Mouse (Mus musculus): ENCODE measurements at regions not wholly inside any gene's neighbourhood (a gene's known extent, or its start where the extent isn't known, plus 50 kb on each side); places are given as distances from the start of the nearest gene placed in this dataset.
A peak's percentile ranks its signal among the peaks of the same experiment; 100 is the strongest.

DNA sequence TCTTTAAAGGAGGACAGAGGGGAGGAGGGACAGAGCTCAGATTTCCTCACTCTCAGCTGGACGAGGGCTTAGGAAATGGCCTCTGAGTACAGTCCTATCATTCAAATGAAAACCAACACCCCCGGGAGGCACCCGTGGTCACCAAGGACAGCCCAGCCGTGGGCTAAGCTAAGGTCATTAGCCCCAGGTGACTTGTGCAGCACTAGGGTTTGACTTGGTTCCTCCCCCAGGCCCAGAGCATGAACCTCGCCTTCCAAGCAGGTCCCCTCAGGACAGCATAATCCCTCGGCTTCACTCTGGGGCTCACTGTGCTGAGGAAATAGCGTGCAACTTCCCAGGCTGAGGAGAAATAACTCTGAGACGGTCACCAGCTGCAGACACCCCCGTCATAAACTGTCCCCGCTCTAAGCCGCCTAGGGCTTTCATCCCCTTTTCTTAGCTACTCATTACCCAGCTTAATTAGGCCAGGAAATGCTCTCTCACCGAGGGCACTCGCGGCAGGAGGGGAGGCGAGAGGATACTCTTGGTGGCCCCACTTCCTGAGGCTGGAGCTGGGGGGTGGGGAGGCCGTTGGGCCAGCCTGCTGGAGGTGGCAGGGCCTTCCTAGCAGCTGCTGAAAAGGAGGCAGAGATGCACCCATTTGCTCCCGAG is 61.0 kb upstream of the Hdhd5 start:
- no peak for TF ChIP-seq CTCF (IDR thresholded peaks at IDR 0.05; ENCODE audit: low read depth)

GRCm38 (mm10) chr6:120590191-120590590 is 59.1 kb upstream of the Hdhd5 start:
- ATAC-seq: no peak
- WGBS: 83% methylated on average over 2 of the region's 2 CpGs

More for the DNA sequence above, 61.0 kb upstream of the Hdhd5 start:
- Histone ChIP-seq H3K27ac (ENCODE audit: low read depth, low read length) (no peak overlapping the region), H3K4me2 (replicated peaks; ENCODE audit: low read depth) (peak overlapping the region; percentile 37), H3K4me1 (replicated peaks; ENCODE audit: control insufficient read depth, insufficient read depth, low read length) (no peaks in the 10 kb centered on the region; the same call in 1 of the 2 replicates), H3K9ac (ENCODE audit: low read depth, low read length) (no peak overlapping the region), H3K4me3 (ENCODE audit: low read depth, low read length) (no peak overlapping the region), H3K9me3 (ENCODE audit: control insufficient read depth) (no peaks in the 10 kb centered on the region), H3K36me3 (ENCODE audit: control insufficient read depth, insufficient read depth) (no peaks in the 10 kb centered on the region), H3K27me3 (replicated peaks; ENCODE audit: control insufficient read depth, insufficient read depth, low read length) (no peaks in the 10 kb centered on the region)
- 9% methylated on average over 17 of the region's 17 CpGs for WGBS
- peak; percentile 56 for ATAC-seq

DNA sequence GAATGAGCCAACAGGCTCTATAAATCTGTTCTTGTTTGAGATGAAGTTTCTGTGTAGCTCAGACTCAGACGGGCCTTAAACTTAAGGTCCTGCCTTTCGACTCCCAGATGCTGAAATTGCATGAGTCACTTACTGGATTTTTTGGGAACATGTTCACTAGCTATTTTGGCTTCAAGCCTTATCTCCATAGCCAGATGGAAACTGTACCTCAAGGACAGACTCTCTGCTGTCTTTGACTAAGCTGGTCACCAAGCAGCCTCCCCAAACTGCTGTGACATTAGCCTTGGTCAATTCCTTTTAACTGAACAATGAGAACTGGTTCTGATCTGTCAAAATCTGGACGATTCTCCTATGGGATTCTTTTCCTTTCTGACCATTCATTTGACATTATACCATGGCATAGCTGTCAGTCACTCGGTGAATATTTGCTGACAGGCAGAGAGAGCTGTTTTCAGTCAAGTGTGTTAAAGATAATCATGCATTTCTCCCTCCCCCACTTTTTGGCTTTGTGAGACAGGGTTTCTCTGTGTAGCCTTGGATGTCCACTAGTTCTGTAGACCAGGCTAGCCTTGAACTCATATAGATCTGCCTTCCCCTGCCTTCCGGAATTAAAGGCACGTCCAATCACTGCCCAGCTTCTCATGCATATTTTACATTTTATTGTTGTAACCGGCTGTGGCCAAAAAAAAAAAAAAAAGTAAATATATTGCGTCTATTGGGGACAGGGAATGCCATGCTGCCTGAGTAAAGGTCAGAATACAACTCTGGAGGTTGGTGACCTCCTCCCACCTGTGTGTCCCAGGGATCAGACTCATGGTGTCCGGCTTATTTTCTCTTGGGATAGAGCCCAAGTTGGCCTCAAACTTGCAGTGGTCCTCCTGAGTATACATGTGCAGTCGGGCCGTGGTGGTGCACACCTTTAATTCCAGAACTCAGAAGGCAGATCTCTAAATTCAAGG is 57.9 kb upstream of the Hdhd5 start:
- Histone ChIP-seq H3K4me1 (replicated peaks; ENCODE audit: control insufficient read depth, insufficient read depth, low read length) (no peaks in the 10 kb centered on the region; the same call in 1 of the 2 replicates), H3K36me3 (ENCODE audit: control insufficient read depth, insufficient read depth) (no peaks in the 10 kb centered on the region), H3K27ac (ENCODE audit: low read depth, low read length) (no peak overlapping the region), H3K9me3 (ENCODE audit: control insufficient read depth) (no peaks in the 10 kb centered on the region), H3K9ac (ENCODE audit: low read depth, low read length) (no peak overlapping the region), H3K4me2 (replicated peaks; ENCODE audit: low read depth) (no peak overlapping the region), H3K4me3 (ENCODE audit: low read depth, low read length) (no peak overlapping the region), H3K27me3 (replicated peaks; ENCODE audit: control insufficient read depth, insufficient read depth, low read length) (no peaks in the 10 kb centered on the region)
- WGBS: 84% methylated on average over 11 of the region's 11 CpGs
- ATAC-seq: no peak
- no peak for TF ChIP-seq CTCF (IDR thresholded peaks at IDR 0.05; ENCODE audit: low read depth)

More at GRCm38 (mm10) chr6:120590191-120590590, 59.1 kb upstream of the Hdhd5 start:
- Histone ChIP-seq H3K4me2 (replicated peaks; ENCODE audit: low read depth) (no peak overlapping the region), H3K9ac (ENCODE audit: low read depth, low read length) (no peak overlapping the region), H3K27ac (ENCODE audit: low read depth, low read length) (no peak overlapping the region), H3K9me3 (ENCODE audit: control insufficient read depth) (no peaks in the 10 kb centered on the region), H3K4me1 (replicated peaks; ENCODE audit: control insufficient read depth, insufficient read depth, low read length) (no peaks in the 10 kb centered on the region; the same call in 1 of the 2 replicates), H3K36me3 (ENCODE audit: control insufficient read depth, insufficient read depth) (no peaks in the 10 kb centered on the region), H3K27me3 (replicated peaks; ENCODE audit: control insufficient read depth, insufficient read depth, low read length) (no peaks in the 10 kb centered on the region), H3K4me3 (ENCODE audit: low read depth, low read length) (no peak overlapping the region)
- no peak for TF ChIP-seq CTCF (IDR thresholded peaks at IDR 0.05; ENCODE audit: low read depth)

GRCm38 (mm10) chr6:120585941-120586280 is 54.8 kb upstream of the Hdhd5 start:
- WGBS: 56% methylated on average over 2 of the region's 2 CpGs
- TF ChIP-seq CTCF (IDR thresholded peaks at IDR 0.05; ENCODE audit: low read depth): no peak
- Histone ChIP-seq H3K9me3 (ENCODE audit: control insufficient read depth) (no peaks in the 10 kb centered on the region), H3K9ac (ENCODE audit: low read depth, low read length) (no peak overlapping the region), H3K27ac (ENCODE audit: low read depth, low read length) (no peak overlapping the region), H3K27me3 (replicated peaks; ENCODE audit: control insufficient read depth, insufficient read depth, low read length) (no peaks in the 10 kb centered on the region), H3K4me3 (ENCODE audit: low read depth, low read length) (no peak overlapping the region), H3K4me1 (replicated peaks; ENCODE audit: control insufficient read depth, insufficient read depth, low read length) (no peaks in the 10 kb centered on the region), H3K36me3 (ENCODE audit: control insufficient read depth, insufficient read depth) (no peaks in the 10 kb centered on the region), H3K4me2 (replicated peaks; ENCODE audit: low read depth) (no peak overlapping the region)
- ATAC-seq: no peak

DNA sequence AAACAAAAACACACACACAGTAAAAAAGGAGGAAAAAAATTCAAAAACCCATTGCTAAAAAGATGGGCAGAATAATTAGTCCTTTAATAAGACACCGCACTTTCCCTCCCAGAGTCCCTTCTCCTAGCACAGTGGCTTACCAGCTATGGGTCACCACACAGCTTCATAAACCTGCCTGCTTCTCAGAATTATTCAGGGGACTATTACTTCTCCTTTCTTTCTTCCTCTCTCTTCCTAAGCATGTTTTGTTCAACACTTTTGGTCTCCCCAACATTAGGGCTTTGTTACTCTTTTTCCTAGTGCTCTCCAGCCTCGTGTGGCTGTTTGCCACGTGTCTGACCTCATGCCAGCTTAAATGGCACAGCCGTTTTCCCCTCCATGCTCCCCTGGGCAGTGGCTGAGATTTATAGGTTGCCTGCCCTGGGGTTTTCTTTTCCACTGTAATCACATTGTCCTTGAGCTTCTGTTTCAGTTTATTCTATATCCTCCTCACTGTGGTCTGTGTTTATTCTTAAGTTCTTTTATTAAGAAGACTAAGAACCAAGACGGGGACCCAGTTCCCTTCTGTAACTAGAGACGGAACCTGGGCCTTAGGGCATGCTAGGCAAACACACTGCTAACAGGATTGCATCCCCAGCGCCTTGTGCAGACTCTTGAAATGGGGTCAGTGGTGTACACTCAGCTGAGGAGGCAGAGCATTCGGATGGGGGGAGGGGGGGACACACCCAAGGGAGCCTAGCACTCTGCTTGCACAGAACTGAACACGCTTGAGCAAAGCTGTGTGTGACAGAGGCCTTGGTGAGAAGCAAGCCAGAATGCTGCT is 54.2 kb upstream of the Hdhd5 start:
- H3K36me3 ChIP-seq (ENCODE audit: control insufficient read depth, insufficient read depth): no peaks in the 10 kb centered on the region
- H3K4me2 ChIP-seq (replicated peaks; ENCODE audit: low read depth): no peak overlapping the region
- H3K9ac ChIP-seq (ENCODE audit: low read depth, low read length): no peak overlapping the region
- no peaks in the 10 kb centered on the region for H3K4me1 ChIP-seq (replicated peaks; ENCODE audit: control insufficient read depth, insufficient read depth, low read length)
- 55% methylated on average over 9 of the region's 9 CpGs for WGBS
- H3K9me3 ChIP-seq (ENCODE audit: control insufficient read depth): no peaks in the 10 kb centered on the region
- no peak for ATAC-seq
- no peaks in the 10 kb centered on the region for H3K27me3 ChIP-seq (replicated peaks; ENCODE audit: control insufficient read depth, insufficient read depth, low read length)
- no peak overlapping the region for H3K27ac ChIP-seq (ENCODE audit: low read depth, low read length)
- no peak overlapping the region for H3K4me3 ChIP-seq (ENCODE audit: low read depth, low read length)
- TF ChIP-seq CTCF (IDR thresholded peaks at IDR 0.05; ENCODE audit: low read depth): no peak

- no peak overlapping the region for H3K27ac ChIP-seq (ENCODE audit: low read depth, low read length)
- H3K4me1 ChIP-seq (replicated peaks; ENCODE audit: control insufficient read depth, insufficient read depth, low read length): 0 out of 2 replicates have a peak, but pooled peaks cover 4% of the 10 kb centered on the region
- WGBS: 91% methylated on average over 2 of the region's 2 CpGs
- no peak for ATAC-seq
- H3K36me3 ChIP-seq (ENCODE audit: control insufficient read depth, insufficient read depth): no peaks in the 10 kb centered on the region
- no peak overlapping the region for H3K4me2 ChIP-seq (replicated peaks; ENCODE audit: low read depth)
- H3K27me3 ChIP-seq (replicated peaks; ENCODE audit: control insufficient read depth, insufficient read depth, low read length): peaks cover 3% of the 10 kb centered on the region; the same call in 1 of the 2 replicates
- no peak overlapping the region for H3K4me3 ChIP-seq (ENCODE audit: low read depth, low read length)
- peak; percentile 40; the same call in 1 of the 2 replicates for TF ChIP-seq CTCF (IDR thresholded peaks at IDR 0.05; ENCODE audit: low read depth)
- H3K9ac ChIP-seq (ENCODE audit: low read depth, low read length): no peak overlapping the region
- H3K9me3 ChIP-seq (ENCODE audit: control insufficient read depth): no peaks in the 10 kb centered on the region
Observed at GRCm38 (mm10) chr6:120581748-120582147, 50.6 kb upstream of the Hdhd5 start.
